Mouse (Mus musculus): ENCODE results near the gene Cntnap5c.

- TF ChIP-seq POLR2A (IDR thresholded peaks at IDR 0.05; ENCODE audit: borderline replicate concordance, insufficient read depth, low read length): no peak
- no peak for TF ChIP-seq CTCF (IDR thresholded peaks at IDR 0.05; ENCODE audit: borderline replicate concordance, insufficient read depth, low read depth, low read length)
Measured at GRCm38 (mm10) chr17:58363582-58364267, 594.4 kb downstream of the Cntnap5c start.

All from cerebellum, adult 2 months (tissue).